Mouse (Mus musculus) MEL (cell line): Measurements from ENCODE around the gene Synrg.

Source experiments
- USF1 ChIP-seq: IDR thresholded peaks from 2 replicates; pipeline ENCODE4 v1.6.1; 2014; ENCODE audit warnings: low read depth, mild to moderate bottlenecking, inconsistent platforms, low read length, improper control_type of control experiment, moderate library complexity
- ZNF384 ChIP-seq: IDR thresholded peaks from 2 replicates; pipeline ENCODE4 v1.6.1; 2012; ENCODE audit warnings: low read depth, mild to moderate bottlenecking, inconsistent platforms, low read length, improper control_type of control experiment

GRCm38 (mm10) chr11:84059784-84060183 lies 95.6 kb downstream of the Synrg start:
- no peak for TF ChIP-seq USF1
- no peak for TF ChIP-seq ZNF384
